Mouse (Mus musculus) embryonic fibroblast, embryonic 13.5 days (primary cell): Measurements from ENCODE around the gene Ror2.

Source experiments
- CTCF ChIP-seq: IDR thresholded peaks from 2 replicates; pipeline ENCODE4 v1.5.1; 2011; ENCODE audit warnings: mild to moderate bottlenecking, control low read depth, low read length, moderate library complexity, borderline replicate concordance; ENCODE audit not compliant: insufficient read depth
- POLR2A ChIP-seq: IDR thresholded peaks from 2 replicates; pipeline ENCODE4 v1.6.1; 2011; ENCODE audit warnings: low read depth, mild to moderate bottlenecking, control low read depth, low read length, moderate library complexity

DNA sequence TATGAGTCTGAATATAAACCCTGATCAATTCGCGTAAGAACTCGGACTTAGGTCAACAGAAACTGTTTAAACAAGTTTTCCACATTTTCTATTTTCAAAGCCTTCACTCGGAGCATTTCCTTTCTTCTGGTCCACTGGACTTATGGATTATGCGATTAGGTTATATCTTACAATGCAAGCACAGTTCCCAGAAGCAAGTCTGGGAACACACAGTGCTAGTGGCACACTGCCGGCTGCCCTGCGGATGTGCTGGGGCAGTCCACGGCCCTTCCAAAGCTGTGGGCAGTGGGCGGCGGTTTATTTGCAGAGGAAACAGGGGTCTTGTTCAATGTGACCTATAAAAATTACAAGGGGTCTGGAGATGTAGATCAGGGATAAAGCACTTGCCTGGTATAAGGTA is 97.0 kb downstream of the Ror2 start:
- TF ChIP-seq CTCF (no peak), POLR2A (no peak)
